Mouse (Mus musculus): Measurements from ENCODE around the gene Ckb.

The Ckb gene

GRCm38 (mm10) chr12:111693341-111694270, 21.5 kb upstream of the Ckb start:
- no peak for DNase-seq (ENCODE audit: extremely low read depth, low read depth, low spot score)

- no peak for DNase-seq (ENCODE audit: extremely low read depth, low read depth, low spot score)
Observed at GRCm38 (mm10) chr12:111692899-111693298, 20.8 kb upstream of the Ckb start.

- no peak for DNase-seq (ENCODE audit: extremely low read depth, low read depth, low spot score)
Observed at GRCm38 (mm10) chr12:111691346-111691872, 19.3 kb upstream of the Ckb start.

GRCm38 (mm10) chr12:111689426-111689825, 17.3 kb upstream of the Ckb start:
- no peak for DNase-seq (ENCODE audit: extremely low read depth, low read depth, low spot score)

GRCm38 (mm10) chr12:111688069-111688428, 15.9 kb upstream of the Ckb start:
- no peak for DNase-seq (ENCODE audit: extremely low read depth, low read depth, low spot score)

- DNase-seq (ENCODE audit: extremely low read depth, low read depth, low spot score): no peak
Observed at GRCm38 (mm10) chr12:111687350-111688068, 15.4 kb upstream of the Ckb start.

- DNase-seq (ENCODE audit: extremely low read depth, low read depth, low spot score): no peak
Observed at GRCm38 (mm10) chr12:111686390-111686789, 14.3 kb upstream of the Ckb start.

- DNase-seq (ENCODE audit: extremely low read depth, low read depth, low spot score): no peak
Observed at GRCm38 (mm10) chr12:111682806-111683205, 10.7 kb upstream of the Ckb start.

GRCm38 (mm10) chr12:111682003-111682402, 9.9 kb upstream of the Ckb start:
- DNase-seq (ENCODE audit: extremely low read depth, low read depth, low spot score): peak; percentile 67

GRCm38 (mm10) chr12:111681305-111681704, 9.2 kb upstream of the Ckb start:
- no peak for DNase-seq (ENCODE audit: extremely low read depth, low read depth, low spot score)

- no peak for DNase-seq (ENCODE audit: extremely low read depth, low read depth, low spot score)
Observed at GRCm38 (mm10) chr12:111680661-111681060, 8.5 kb upstream of the Ckb start.

GRCm38 (mm10) chr12:111678997-111679396, 6.9 kb upstream of the Ckb start:
- DNase-seq (ENCODE audit: extremely low read depth, low read depth, low spot score): no peak

- DNase-seq (ENCODE audit: extremely low read depth, low read depth, low spot score): no peak
Observed at GRCm38 (mm10) chr12:111678670-111678933, 6.5 kb upstream of the Ckb start.

GRCm38 (mm10) chr12:111677882-111678669, 5.9 kb upstream of the Ckb start, which contains the start of gene Trmt61a:
TSS of gene Trmt61a (plus strand) at chr12:111678105.
- no peak for DNase-seq (ENCODE audit: extremely low read depth, low read depth, low spot score)

GRCm38 (mm10) chr12:111677421-111677820, 5.3 kb upstream of the Ckb start:
- DNase-seq (ENCODE audit: extremely low read depth, low read depth, low spot score): no peak

GRCm38 (mm10) chr12:111675797-111676580, 3.9 kb upstream of the Ckb start:
- no peak for DNase-seq (ENCODE audit: extremely low read depth, low read depth, low spot score)

- DNase-seq (ENCODE audit: extremely low read depth, low read depth, low spot score): no peak
Observed at GRCm38 (mm10) chr12:111674850-111675486, 2.8 kb upstream of the Ckb start.

- no peak for DNase-seq (ENCODE audit: extremely low read depth, low read depth, low spot score)
Observed at GRCm38 (mm10) chr12:111672581-111672980, 443 bp upstream of the Ckb start.

- no peak for DNase-seq (ENCODE audit: extremely low read depth, low read depth, low spot score)
Observed at GRCm38 (mm10) chr12:111671431-111671902, 671 bp downstream of the Ckb start.

- DNase-seq (ENCODE audit: extremely low read depth, low read depth, low spot score): no peak
Observed at GRCm38 (mm10) chr12:111670976-111671375, 1.2 kb downstream of the Ckb start.
